Mouse (Mus musculus): ENCODE results near the gene Ank. TPM values are rescaled to one million over a fixed set of nuclear protein-coding genes. Genes with fewer than 3 reads are reported as not detected.

Gene Ank
- polyA plus RNA-seq, 1 experiment from 2014 or later, result 11.0 TPM

DNA sequence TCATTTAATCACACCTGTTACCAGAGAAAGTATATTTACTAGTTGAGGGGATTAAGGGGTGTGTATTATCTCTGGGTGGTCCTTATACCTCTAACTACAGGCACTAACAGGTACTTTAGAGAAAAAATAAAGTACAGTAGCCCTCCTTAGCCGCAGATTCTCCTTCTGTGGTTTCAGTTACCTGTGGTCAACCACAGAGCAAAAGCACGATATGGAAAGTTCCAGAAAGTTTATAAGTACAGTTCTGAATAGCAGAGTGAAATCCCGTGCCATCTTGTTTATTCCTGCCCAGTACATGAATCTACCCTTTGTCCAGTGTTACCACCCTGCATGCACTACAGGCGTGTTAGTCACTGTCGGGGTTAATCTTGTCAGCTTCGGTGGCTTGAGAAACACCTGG lies 112.4 kb downstream of the Ank start:
- peaks cover 18% of the 10 kb centered on the region for H3K4me1 ChIP-seq (replicated peaks)
- no peaks in the 10 kb centered on the region for H3K9me3 ChIP-seq
- peaks cover 14% of the 10 kb centered on the region; the same call in 1 of the 2 replicates for H3K36me3 ChIP-seq
- WGBS, result 91% methylated on average over 6 of the region's 6 CpGs
- no peak overlapping the region for H3K27ac ChIP-seq
- no peak overlapping the region for H3K4me3 ChIP-seq
- no peaks in the 10 kb centered on the region for H3K27me3 ChIP-seq (ENCODE audit: insufficient read depth, poor library complexity, severe bottlenecking)
- DNase-seq (ENCODE audit: low spot score), result no peak

DNA sequence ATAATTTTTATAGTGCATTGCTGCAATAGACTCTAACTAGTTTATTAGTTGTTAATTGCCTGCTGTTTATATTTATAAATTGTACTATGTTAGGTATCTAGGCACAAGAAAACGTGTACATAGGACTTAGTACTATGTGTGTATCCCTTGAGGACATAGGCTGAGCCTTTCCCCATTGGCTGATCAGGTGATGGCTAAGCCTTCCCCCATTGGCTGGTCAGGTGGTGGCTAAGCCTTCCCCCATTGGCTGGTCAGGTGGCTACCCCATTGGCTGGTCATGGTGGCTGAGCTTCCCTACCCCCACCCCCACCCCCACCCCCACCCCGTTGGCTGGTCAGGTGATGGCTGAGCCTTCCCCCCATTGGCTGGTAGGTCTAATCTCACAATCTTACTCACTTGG lies 113.4 kb downstream of the Ank start:
- peaks cover 18% of the 10 kb centered on the region for H3K4me1 ChIP-seq (replicated peaks)
- H3K4me3 ChIP-seq, result no peak overlapping the region
- WGBS, result 87% methylated on average over 2 of the region's 2 CpGs
- no peaks in the 10 kb centered on the region for H3K27me3 ChIP-seq (ENCODE audit: insufficient read depth, poor library complexity, severe bottlenecking)
- H3K27ac ChIP-seq, result no peak overlapping the region
- peaks cover 14% of the 10 kb centered on the region; the same call in 1 of the 2 replicates for H3K36me3 ChIP-seq
- DNase-seq (ENCODE audit: low spot score), result no peak
- H3K9me3 ChIP-seq, result no peaks in the 10 kb centered on the region

DNA sequence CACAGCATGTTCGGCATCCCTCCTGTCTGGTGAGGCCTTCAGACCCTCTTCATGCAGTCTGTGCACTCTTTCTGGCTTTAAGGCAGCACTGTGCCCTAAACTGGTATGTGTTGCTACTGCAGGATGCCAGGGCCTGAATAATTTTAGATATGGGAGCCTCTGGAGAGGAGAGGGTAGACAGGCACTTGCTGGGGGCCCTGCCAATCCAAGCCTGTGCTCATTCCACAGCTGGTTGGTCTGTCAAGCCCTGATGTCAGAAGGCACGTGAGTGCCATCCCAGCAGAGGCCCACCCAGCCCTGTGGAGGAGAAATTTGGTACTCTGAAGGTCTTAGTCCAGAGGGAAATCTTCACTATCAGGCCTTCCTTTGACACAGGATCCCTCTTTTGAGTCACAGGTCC lies 114.3 kb downstream of the Ank start:
- H3K27me3 ChIP-seq (ENCODE audit: insufficient read depth, poor library complexity, severe bottlenecking), result no peaks in the 10 kb centered on the region
- no peak overlapping the region for H3K4me3 ChIP-seq
- H3K27ac ChIP-seq, result peak overlapping the region; percentile 84
- peaks cover 14% of the 10 kb centered on the region; the same call in 1 of the 2 replicates for H3K36me3 ChIP-seq
- no peaks in the 10 kb centered on the region for H3K9me3 ChIP-seq
- 67% methylated on average over 2 of the region's 2 CpGs for WGBS
- peaks cover 18% of the 10 kb centered on the region for H3K4me1 ChIP-seq (replicated peaks)
- no peak for DNase-seq (ENCODE audit: low spot score)

GRCm38 (mm10) chr15:27581640-27582039 lies 115.2 kb downstream of the Ank start:
- peaks cover 18% of the 10 kb centered on the region for H3K4me1 ChIP-seq (replicated peaks)
- H3K27me3 ChIP-seq (ENCODE audit: insufficient read depth, poor library complexity, severe bottlenecking), result no peaks in the 10 kb centered on the region
- H3K27ac ChIP-seq, result peak overlapping the region; percentile 84
- H3K4me3 ChIP-seq, result no peak overlapping the region
- peaks cover 14% of the 10 kb centered on the region; the same call in 1 of the 2 replicates for H3K36me3 ChIP-seq
- DNase-seq (ENCODE audit: low spot score), result peak; percentile 68
- 16% methylated on average over 3 of the region's 3 CpGs for WGBS
- H3K9me3 ChIP-seq, result no peaks in the 10 kb centered on the region

- Histone ChIP-seq H3K4me1 (replicated peaks) (peaks cover 18% of the 10 kb centered on the region), H3K27ac (peak overlapping the region; percentile 84), H3K4me3 (no peak overlapping the region), H3K27me3 (ENCODE audit: insufficient read depth, poor library complexity, severe bottlenecking) (no peaks in the 10 kb centered on the region), H3K9me3 (no peaks in the 10 kb centered on the region), H3K36me3 (peaks cover 14% of the 10 kb centered on the region; the same call in 1 of the 2 replicates)
- no peak for DNase-seq (ENCODE audit: low spot score)
- WGBS, result 82% methylated on average over 3 of the region's 3 CpGs
Observed at GRCm38 (mm10) chr15:27582428-27582827, 116.0 kb downstream of the Ank start.

GRCm38 (mm10) chr15:27583042-27583441 lies 116.6 kb downstream of the Ank start:
- 78% methylated on average over 4 of the region's 4 CpGs for WGBS
- DNase-seq (ENCODE audit: low spot score), result peak; percentile 27
- Histone ChIP-seq H3K27ac (no peak overlapping the region), H3K9me3 (no peaks in the 10 kb centered on the region), H3K4me1 (replicated peaks) (peaks cover 18% of the 10 kb centered on the region), H3K36me3 (peaks cover 14% of the 10 kb centered on the region; the same call in 1 of the 2 replicates), H3K27me3 (ENCODE audit: insufficient read depth, poor library complexity, severe bottlenecking) (no peaks in the 10 kb centered on the region), H3K4me3 (no peak overlapping the region)

GRCm38 (mm10) chr15:27583620-27584019 lies 117.1 kb downstream of the Ank start:
- no peaks in the 10 kb centered on the region for H3K9me3 ChIP-seq
- no peaks in the 10 kb centered on the region for H3K27me3 ChIP-seq (ENCODE audit: insufficient read depth, poor library complexity, severe bottlenecking)
- no peak overlapping the region for H3K4me3 ChIP-seq
- peaks cover 18% of the 10 kb centered on the region; the same call in 1 of the 2 replicates for H3K36me3 ChIP-seq
- H3K27ac ChIP-seq, result no peak overlapping the region
- WGBS, result 94% methylated on average over 6 of the region's 6 CpGs
- H3K4me1 ChIP-seq (replicated peaks), result peaks cover 21% of the 10 kb centered on the region
- no peak for DNase-seq (ENCODE audit: low spot score)

DNA sequence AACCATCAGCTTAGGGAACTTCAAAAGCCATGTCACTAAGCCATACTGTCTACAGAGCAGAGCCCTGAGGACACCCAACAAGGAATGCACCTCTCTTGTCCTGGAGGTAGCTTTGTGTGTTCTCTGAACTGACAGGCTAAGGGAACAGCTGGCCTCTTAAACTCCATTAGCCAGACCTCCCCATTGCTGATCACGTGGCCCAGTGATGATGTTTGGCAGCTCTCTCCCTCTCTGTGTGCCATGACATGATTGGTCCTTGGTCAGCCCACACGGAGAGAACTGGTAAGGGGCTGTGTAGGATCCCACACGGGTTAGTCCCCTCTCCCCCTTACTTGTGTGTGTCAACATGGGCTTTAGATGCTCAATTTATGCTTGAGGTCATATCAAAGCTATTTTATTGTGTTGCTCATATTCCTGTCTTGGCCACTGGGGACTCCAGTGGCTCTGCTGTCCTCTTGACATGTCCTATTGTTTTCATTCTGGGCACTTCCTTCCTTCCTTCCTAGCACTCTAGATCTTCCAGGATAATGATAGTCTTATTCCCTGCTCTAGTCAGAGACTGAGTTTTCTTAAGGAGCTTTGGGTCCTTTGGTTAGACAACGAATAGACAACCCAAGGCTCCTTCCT lies 119.1 kb downstream of the Ank start:
- no peaks in the 10 kb centered on the region for H3K9me3 ChIP-seq
- DNase-seq (ENCODE audit: low spot score), result no peak
- H3K27ac ChIP-seq, result no peak overlapping the region
- no peak overlapping the region for H3K4me3 ChIP-seq
- WGBS, result 88% methylated on average over 4 of the region's 4 CpGs
- peaks cover 22% of the 10 kb centered on the region for H3K36me3 ChIP-seq
- H3K4me1 ChIP-seq (replicated peaks), result peaks cover 22% of the 10 kb centered on the region
- no peaks in the 10 kb centered on the region for H3K27me3 ChIP-seq (ENCODE audit: insufficient read depth, poor library complexity, severe bottlenecking)

- no peak overlapping the region for H3K27ac ChIP-seq
- WGBS, result 95% methylated on average over 5 of the region's 5 CpGs
- peaks cover 27% of the 10 kb centered on the region for H3K36me3 ChIP-seq
- H3K4me1 ChIP-seq (replicated peaks), result peaks cover 17% of the 10 kb centered on the region
- no peak overlapping the region for H3K4me3 ChIP-seq
- DNase-seq (ENCODE audit: low spot score), result no peak
- no peaks in the 10 kb centered on the region for H3K27me3 ChIP-seq (ENCODE audit: insufficient read depth, poor library complexity, severe bottlenecking)
- H3K9me3 ChIP-seq, result no peaks in the 10 kb centered on the region
Observed at GRCm38 (mm10) chr15:27586093-27586480, 119.6 kb downstream of the Ank start.

GRCm38 (mm10) chr15:27588087-27588826 lies 121.8 kb downstream of the Ank start:
- Histone ChIP-seq H3K4me1 (replicated peaks) (peaks cover 9% of the 10 kb centered on the region; the same call in 1 of the 2 replicates), H3K27me3 (ENCODE audit: insufficient read depth, poor library complexity, severe bottlenecking) (no peaks in the 10 kb centered on the region), H3K27ac (no peak overlapping the region), H3K9me3 (no peaks in the 10 kb centered on the region), H3K4me3 (no peak overlapping the region), H3K36me3 (peaks cover 40% of the 10 kb centered on the region)
- DNase-seq (ENCODE audit: low spot score), result no peak
- WGBS, result 77% methylated on average over 14 of the region's 14 CpGs

GRCm38 (mm10) chr15:27590812-27591211 lies 124.3 kb downstream of the Ank start:
- H3K27ac ChIP-seq, result no peak overlapping the region
- H3K27me3 ChIP-seq (ENCODE audit: insufficient read depth, poor library complexity, severe bottlenecking), result no peaks in the 10 kb centered on the region
- H3K9me3 ChIP-seq, result no peaks in the 10 kb centered on the region
- no peak overlapping the region for H3K4me3 ChIP-seq
- H3K4me1 ChIP-seq (replicated peaks), result peaks cover 22% of the 10 kb centered on the region
- WGBS, result 95% methylated on average over 9 of the region's 9 CpGs
- H3K36me3 ChIP-seq, result peaks cover 56% of the 10 kb centered on the region
- DNase-seq (ENCODE audit: low spot score), result no peak

- no peaks in the 10 kb centered on the region for H3K27me3 ChIP-seq (ENCODE audit: insufficient read depth, poor library complexity, severe bottlenecking)
- peaks cover 24% of the 10 kb centered on the region for H3K4me1 ChIP-seq (replicated peaks)
- peaks cover 61% of the 10 kb centered on the region for H3K36me3 ChIP-seq
- no peaks in the 10 kb centered on the region for H3K9me3 ChIP-seq
- no peak for DNase-seq (ENCODE audit: low spot score)
- WGBS, result 87% methylated on average over 19 of the region's 19 CpGs
- no peak overlapping the region for H3K27ac ChIP-seq
- no peak overlapping the region for H3K4me3 ChIP-seq
Observed at GRCm38 (mm10) chr15:27592620-27593320, 126.3 kb downstream of the Ank start.

- WGBS, result 77% methylated on average over 13 of the region's 13 CpGs
- Histone ChIP-seq H3K27me3 (ENCODE audit: insufficient read depth, poor library complexity, severe bottlenecking) (no peaks in the 10 kb centered on the region), H3K4me1 (replicated peaks) (peaks cover 19% of the 10 kb centered on the region), H3K36me3 (peaks cover 65% of the 10 kb centered on the region), H3K4me3 (no peak overlapping the region), H3K27ac (no peak overlapping the region), H3K9me3 (no peaks in the 10 kb centered on the region)
- DNase-seq (ENCODE audit: low spot score), result no peak
Observed at GRCm38 (mm10) chr15:27593717-27594116, 127.2 kb downstream of the Ank start.

All from hindbrain, embryonic 10.5 days (tissue).